27 mouse cellular contexts compared by ENCODE assay signal in genomic region chr16:39053779-39054178, GRCm38 (mm10).
"Had no signal": no experiment of that assay in that cellular context is flagged by ENCODE, and none has a peak within 500 bp of the region (broad histone marks: within the 10 kb centered on the region; RNA-seq: fewer than 3 reads in every experiment).

No protein-coding gene starts in this region.

- H3K27me3 ChIP-seq: liver, embryonic 13.5 days; liver, embryonic 15.5 days; megakaryocyte, embryonic 14.5 days; midbrain, embryonic 15.5 days had no signal

- H3K4me1 ChIP-seq: limb, embryonic 15.5 days; liver, embryonic 12.5 days; liver, embryonic 13.5 days; liver, embryonic 15.5 days; lung, embryonic 15.5 days; megakaryocyte, embryonic 14.5 days; midbrain, embryonic 10.5 days; midbrain, embryonic 12.5 days; midbrain, embryonic 13.5 days; midbrain, embryonic 15.5 days had no signal

- H3K4me3 ChIP-seq: limb, embryonic 10.5 days; limb, embryonic 12.5 days; limb, embryonic 13.5 days; limb, embryonic 15.5 days; liver, embryonic 12.5 days; liver, embryonic 13.5 days; liver, embryonic 15.5 days; lung, embryonic 15.5 days; megakaryocyte, embryonic 14.5 days; midbrain, embryonic 10.5 days; midbrain, embryonic 12.5 days; midbrain, embryonic 13.5 days; midbrain, embryonic 15.5 days; myocyte had no signal

- H3K9me3 ChIP-seq: limb, embryonic 10.5 days; limb, embryonic 12.5 days; limb, embryonic 13.5 days; limb, embryonic 15.5 days; liver, embryonic 12.5 days; liver, embryonic 13.5 days; liver, embryonic 15.5 days; lung, embryonic 15.5 days; megakaryocyte, embryonic 14.5 days; midbrain, embryonic 10.5 days; midbrain, embryonic 12.5 days; midbrain, embryonic 13.5 days; midbrain, embryonic 15.5 days had no signal

- DNase-seq: left cerebral cortex, postnatal 4 days; liver; liver, embryonic 13.5 days; liver, postnatal 0 days; lung, adult 18-20 months; lung, adult 2 months; lung, embryonic 14.5 days; lung, postnatal 10 days; lung, postnatal 14 days; lung, postnatal 36 days; lung, postnatal 4 days; midbrain, embryonic 14.5 days had no signal

- H3K9ac ChIP-seq: limb, embryonic 12.5 days; limb, embryonic 13.5 days; limb, embryonic 15.5 days; liver, embryonic 12.5 days; liver, embryonic 13.5 days; liver, embryonic 14.5 days; liver, embryonic 15.5 days; liver, postnatal 0 days; lung, embryonic 14.5 days; lung, embryonic 15.5 days; midbrain, embryonic 12.5 days; midbrain, embryonic 13.5 days; midbrain, embryonic 15.5 days had no signal

- H3K36me3 ChIP-seq: limb, embryonic 10.5 days; limb, embryonic 12.5 days; limb, embryonic 13.5 days; limb, embryonic 15.5 days; liver, embryonic 12.5 days; liver, embryonic 13.5 days; liver, embryonic 15.5 days; lung, embryonic 15.5 days; midbrain, embryonic 10.5 days; midbrain, embryonic 12.5 days; midbrain, embryonic 13.5 days; midbrain, embryonic 15.5 days had no signal

- H3K27ac ChIP-seq: limb, embryonic 10.5 days; limb, embryonic 12.5 days; limb, embryonic 13.5 days; limb, embryonic 15.5 days; liver, embryonic 12.5 days; liver, embryonic 13.5 days; liver, embryonic 14.5 days; liver, embryonic 15.5 days; lung, embryonic 15.5 days; macrophage; midbrain, embryonic 10.5 days; midbrain, embryonic 12.5 days; midbrain, embryonic 13.5 days; midbrain, embryonic 15.5 days had no signal
